Mouse (Mus musculus) MEL (cell line): ENCODE results near the gene Vipr2. TPM values are rescaled to one million over a fixed set of nuclear protein-coding genes. Genes with fewer than 3 reads are reported as not detected.

Experiments
- DNase-seq: peaks from one replicate; pipeline ENCODE4 v3.0.0; 2011; ENCODE audit warnings: low read depth, low spot score
- H3K27ac ChIP-seq: 2 replicates; pipeline ENCODE4 v1.5.1; 2012; ENCODE audit warnings: low read depth, mild to moderate bottlenecking, control low read depth, low read length, moderate library complexity; ENCODE audit not compliant: control insufficient read depth
- H3K27me3 ChIP-seq, 2 experiments: fragments of 150-350 bp in 1 of 2; sonication (generic) in 1 of 2; 2 replicates each; pipeline ENCODE4 v1.6.1; 2012; ENCODE audit warnings: low read length in 2 of 2, mild to moderate bottlenecking in 2 of 2, improper control_type of control experiment in 1 of 2, moderate library complexity in 1 of 2; ENCODE audit not compliant: insufficient read depth in 2 of 2, control insufficient read depth in 1 of 2
- H3K36me3 ChIP-seq, 2 experiments: 2 replicates each; pipeline ENCODE4 v1.6.1; 2012 to 2014; ENCODE audit warnings: low read length in 2 of 2, improper control_type of control experiment in 1 of 2, inconsistent platforms in 1 of 2, mild to moderate bottlenecking in 1 of 2; ENCODE audit not compliant: insufficient read depth in 2 of 2, control insufficient read depth in 1 of 2
- H3K4me1 ChIP-seq, 2 experiments: fragments of 150-350 bp in 1 of 2; sonication (generic) in 1 of 2; 2 replicates each; pipeline ENCODE4 v1.6.1; 2012; ENCODE audit warnings: low read length in 2 of 2, improper control_type of control experiment in 1 of 2, mild to moderate bottlenecking in 1 of 2; ENCODE audit not compliant: insufficient read depth in 2 of 2, control insufficient read depth in 1 of 2
- H3K4me3 ChIP-seq, 2 experiments: fragments of 150-350 bp in 1 of 2; sonication (generic) in 1 of 2; 2 replicates each; pipeline ENCODE4 v1.5.1; 2012; ENCODE audit warnings: low read depth in 2 of 2, low read length in 2 of 2, mild to moderate bottlenecking in 2 of 2, moderate library complexity in 2 of 2, control low read depth in 1 of 2, improper control_type of control experiment in 1 of 2; ENCODE audit not compliant: control insufficient read depth in 1 of 2, insufficient read depth in 1 of 2
- H3K79me2 ChIP-seq: 2 replicates; pipeline ENCODE4 v1.6.1; 2012; ENCODE audit warnings: mild to moderate bottlenecking, low read length, moderate library complexity; ENCODE audit not compliant: control insufficient read depth, poor library complexity, insufficient read depth
- H3K9ac ChIP-seq: 2 replicates; pipeline ENCODE4 v1.6.1; 2012; ENCODE audit warnings: low read depth, mild to moderate bottlenecking, control low read depth, low read length, moderate library complexity; ENCODE audit not compliant: control insufficient read depth, poor library complexity, severe bottlenecking
- H3K9me3 ChIP-seq: fragments of 150-350 bp; sonication (generic); replicated peaks from 2 replicates; pipeline ENCODE4 v1.6.1; 2012; ENCODE audit warnings: mild to moderate bottlenecking, low read length, improper control_type of control experiment, moderate library complexity; ENCODE audit not compliant: insufficient read depth
- CHD2 ChIP-seq: IDR thresholded peaks from 2 replicates; pipeline ENCODE4 v1.6.1; 2011; ENCODE audit warnings: low read length, improper control_type of control experiment
- CTCF ChIP-seq, 3 experiments: IDR thresholded peaks in 2 of 3; conservative IDR thresholded peaks in 1 of 3; 2 replicates each; pipeline ENCODE4 v1.5.1; 2011 to 2012; ENCODE audit warnings: low read length in 3 of 3, low read depth in 2 of 3, mild to moderate bottlenecking in 2 of 3, improper control_type of control experiment in 1 of 3, inconsistent platforms in 1 of 3, mixed read lengths in 1 of 3, moderate library complexity in 1 of 3; ENCODE audit not compliant: control insufficient read depth in 1 of 3, insufficient read depth in 1 of 3, poor library complexity in 1 of 3, severe bottlenecking in 1 of 3
- GABPA ChIP-seq: IDR thresholded peaks from 2 replicates; pipeline ENCODE4 v1.6.1; 2012; ENCODE audit warnings: low read depth, mild to moderate bottlenecking, inconsistent platforms, low read length, improper control_type of control experiment, moderate library complexity
- GATA1 ChIP-seq: IDR thresholded peaks from 2 replicates; pipeline ENCODE4 v1.6.1; 2011; ENCODE audit warnings: low read depth, low read length, improper control_type of control experiment
- HCFC1 ChIP-seq: IDR thresholded peaks from 2 replicates; pipeline ENCODE4 v1.6.1; 2012; ENCODE audit warnings: low read depth, mild to moderate bottlenecking, inconsistent platforms, low read length, improper control_type of control experiment, moderate library complexity
- MAFK ChIP-seq: IDR thresholded peaks from 2 replicates; pipeline ENCODE4 v1.6.1; 2011; ENCODE audit warnings: low read depth, mild to moderate bottlenecking, low read length, improper control_type of control experiment, borderline replicate concordance
- MAZ ChIP-seq: IDR thresholded peaks from 2 replicates; pipeline ENCODE4 v1.6.1; 2012; ENCODE audit warnings: low read depth, mild to moderate bottlenecking, inconsistent platforms, low read length, improper control_type of control experiment
- MYB ChIP-seq: IDR thresholded peaks from 2 replicates; pipeline ENCODE4 v1.6.1; 2011; ENCODE audit warnings: mild to moderate bottlenecking, low read depth, low read length, improper control_type of control experiment
- NELFE ChIP-seq: IDR thresholded peaks from 2 replicates; pipeline ENCODE4 v1.6.1; 2011; ENCODE audit warnings: low read depth, low read length, improper control_type of control experiment
- NRF1 ChIP-seq: IDR thresholded peaks from 2 replicates; pipeline ENCODE4 v1.6.1; 2014; ENCODE audit warnings: low read depth, mild to moderate bottlenecking, inconsistent platforms, low read length, improper control_type of control experiment, moderate library complexity; ENCODE audit not compliant: poor library complexity, insufficient read depth, severe bottlenecking
- POLR2A ChIP-seq, 2 experiments: IDR thresholded peaks; 2 replicates each; pipeline ENCODE4 v1.6.1; 2011 to 2012; ENCODE audit warnings: low read length in 2 of 2, mild to moderate bottlenecking in 2 of 2, control low read depth in 1 of 2, improper control_type of control experiment in 1 of 2, low read depth in 1 of 2, moderate library complexity in 1 of 2; ENCODE audit not compliant: control insufficient read depth in 1 of 2, insufficient read depth in 1 of 2, poor library complexity in 1 of 2
- POLR2AphosphoS5 ChIP-seq: IDR thresholded peaks from 2 replicates; pipeline ENCODE4 v1.6.1; 2012; ENCODE audit warnings: low read depth, borderline replicate concordance, mild to moderate bottlenecking, inconsistent platforms, low read length, moderate library complexity, mixed read lengths
- RAD21 ChIP-seq: IDR thresholded peaks from 2 replicates; pipeline ENCODE4 v1.6.1; 2011; ENCODE audit warnings: mild to moderate bottlenecking, low read depth, low read length, improper control_type of control experiment
- RCOR1 ChIP-seq: IDR thresholded peaks from 2 replicates; pipeline ENCODE4 v1.6.1; 2012; ENCODE audit warnings: low read depth, mild to moderate bottlenecking, inconsistent platforms, low read length, improper control_type of control experiment
- SIN3A ChIP-seq: IDR thresholded peaks from 2 replicates; pipeline ENCODE4 v1.6.1; 2012; ENCODE audit warnings: low read length, improper control_type of control experiment, inconsistent platforms
- TAL1 ChIP-seq: IDR thresholded peaks from 2 replicates; pipeline ENCODE4 v1.6.1; 2012; ENCODE audit warnings: mild to moderate bottlenecking, inconsistent platforms, low read length, moderate library complexity, mixed read lengths
- TBP ChIP-seq: IDR thresholded peaks from 2 replicates; pipeline ENCODE4 v1.8.0; 2011; ENCODE audit warnings: low read depth, low read length, improper control_type of control experiment
- TCF12 ChIP-seq: IDR thresholded peaks from 2 replicates; pipeline ENCODE4 v1.6.1; 2014; ENCODE audit warnings: low read depth, mild to moderate bottlenecking, inconsistent platforms, low read length, improper control_type of control experiment, moderate library complexity
- UBTF ChIP-seq: IDR thresholded peaks from 2 replicates; pipeline ENCODE4 v1.6.1; 2012; ENCODE audit warnings: low read depth, mild to moderate bottlenecking, inconsistent platforms, low read length, improper control_type of control experiment, moderate library complexity, borderline replicate concordance; ENCODE audit not compliant: insufficient read depth
- USF1 ChIP-seq: IDR thresholded peaks from 2 replicates; pipeline ENCODE4 v1.6.1; 2014; ENCODE audit warnings: low read depth, mild to moderate bottlenecking, inconsistent platforms, low read length, improper control_type of control experiment, moderate library complexity
- ZC3H11A ChIP-seq: IDR thresholded peaks from 2 replicates; pipeline ENCODE4 v1.6.1; 2012; ENCODE audit warnings: low read depth, mild to moderate bottlenecking, inconsistent platforms, low read length, improper control_type of control experiment
- ZKSCAN1 ChIP-seq: IDR thresholded peaks from 2 replicates; pipeline ENCODE4 v1.6.1; 2012; ENCODE audit warnings: low read depth, mild to moderate bottlenecking, inconsistent platforms, low read length, improper control_type of control experiment, moderate library complexity
- ZMIZ1 ChIP-seq: IDR thresholded peaks from 2 replicates; pipeline ENCODE4 v1.6.1; 2012; ENCODE audit warnings: low read depth, mild to moderate bottlenecking, inconsistent platforms, low read length, improper control_type of control experiment, moderate library complexity
- polyA plus RNA-seq, 2 experiments: library from polyadenylated mRNA; stranded (reverse) in 1 of 2; unstranded in 1 of 2; fragments of >175 nt in 1 of 2; fragments of >200 nt in 1 of 2; gene quantifications; 2 replicates each; pipeline versions ENCODE4 v1.2.1 to v1.2.4; 2012; ENCODE audit warnings: low replicate concordance in 2 of 2, low read depth in 1 of 2; ENCODE audit not compliant: insufficient read length in 2 of 2, insufficient read depth in 1 of 2, missing spikeins in 1 of 2
- total RNA-seq: library from RNA; depleted of rRNA; stranded (reverse); fragments of 300-350 nt; gene quantifications from 2 replicates; pipeline ENCODE4 v1.2.3, GENCODE M21; 2012

The Vipr2 gene
- total and polyA plus RNA-seq, 3 experiments, result not detected

GRCm38 (mm10) chr12:116119001-116119400 is 41.5 kb downstream of the Vipr2 start:
- no peaks in the 10 kb centered on the region for H3K9me3 ChIP-seq
- H3K36me3 ChIP-seq, result no peaks in the 10 kb centered on the region
- no peak overlapping the region for H3K9ac ChIP-seq
- no peak for DNase-seq
- H3K4me1 ChIP-seq, result no peaks in the 10 kb centered on the region
- no peak overlapping the region for H3K4me3 ChIP-seq
- no peak for TF ChIP-seq SIN3A
- TF ChIP-seq GATA1, result no peak
- no peak for TF ChIP-seq TCF12
- no peak for TF ChIP-seq POLR2A (IDR thresholded peaks at IDR 0.05; ENCODE audit: control insufficient read depth in 1 of 2, insufficient read depth in 1 of 2, low read depth in 1 of 2, low read length in 2 of 2, poor library complexity in 1 of 2)
- no peak for TF ChIP-seq USF1
- TF ChIP-seq UBTF, result no peak
- TF ChIP-seq TAL1, result no peak
- no peak overlapping the region for H3K27ac ChIP-seq
- H3K27me3 ChIP-seq, result no peaks in the 10 kb centered on the region
- no peaks in the 10 kb centered on the region for H3K79me2 ChIP-seq

DNA sequence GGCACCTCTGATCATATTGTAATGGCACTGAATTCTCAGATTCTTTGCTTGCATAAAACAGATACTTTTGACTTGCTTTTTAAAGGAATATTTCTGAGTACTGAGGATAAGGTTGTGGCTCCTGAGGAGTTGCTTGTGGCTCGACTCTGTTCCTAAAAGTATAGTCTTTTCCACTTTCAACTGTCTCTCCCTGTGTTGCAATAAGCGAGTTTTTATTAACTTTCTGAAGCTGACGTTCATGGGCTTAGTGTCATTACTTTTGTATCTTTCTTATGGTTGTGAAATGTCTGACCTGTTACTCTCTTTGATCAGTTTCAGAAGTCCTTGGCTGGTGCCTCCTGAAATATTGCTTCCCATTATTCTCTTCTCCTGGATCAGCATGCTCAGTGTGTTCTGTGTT is 46.3 kb downstream of the Vipr2 start:
- Histone ChIP-seq H3K4me1 (no peaks in the 10 kb centered on the region), H3K9me3 (no peaks in the 10 kb centered on the region), H3K4me3 (no peak overlapping the region), H3K79me2 (no peaks in the 10 kb centered on the region), H3K27ac (no peak overlapping the region), H3K27me3 (no peaks in the 10 kb centered on the region), H3K36me3 (no peaks in the 10 kb centered on the region), H3K9ac (no peak overlapping the region)
- no peak for DNase-seq
- no peak for TF ChIP-seq CTCF (IDR thresholded peaks at IDR 0.05 in 2 of 3, conservative IDR thresholded peaks at IDR 0.05 in 1 of 3; ENCODE audit: control insufficient read depth in 1 of 3, insufficient read depth in 1 of 3, low read depth in 2 of 3, low read length in 3 of 3, poor library complexity in 1 of 3, severe bottlenecking in 1 of 3)
- no peak for TF ChIP-seq NRF1
- no peak for TF ChIP-seq ZMIZ1
- TF ChIP-seq POLR2A (IDR thresholded peaks at IDR 0.05; ENCODE audit: control insufficient read depth in 1 of 2, insufficient read depth in 1 of 2, low read depth in 1 of 2, low read length in 2 of 2, poor library complexity in 1 of 2), result no peak
- TF ChIP-seq ZC3H11A, result no peak
- no peak for TF ChIP-seq CHD2
- TF ChIP-seq MAFK, result no peak
- TF ChIP-seq TBP, result no peak
- TF ChIP-seq RAD21, result no peak
- no peak for TF ChIP-seq ZKSCAN1
- no peak for TF ChIP-seq HCFC1

DNA sequence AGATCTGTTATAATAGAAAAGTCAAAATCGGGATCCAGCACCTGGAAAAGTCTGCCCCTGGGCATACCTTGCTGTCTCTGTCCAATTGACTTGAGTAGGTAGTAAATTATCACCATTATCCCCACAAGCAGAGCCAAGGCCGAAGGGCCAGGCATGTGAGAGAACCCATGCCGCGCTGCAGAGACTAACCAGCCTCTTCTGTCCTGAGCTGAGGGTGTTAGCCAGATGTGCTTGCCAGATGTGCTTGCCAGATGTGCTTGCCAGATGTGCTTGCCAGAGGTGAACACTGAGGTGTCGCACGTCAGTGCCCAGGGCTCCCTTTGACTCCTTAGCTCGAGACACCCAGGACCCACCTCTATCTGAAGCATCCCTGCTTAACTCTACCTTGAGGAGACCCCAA is 53.4 kb downstream of the Vipr2 start:
- no peak overlapping the region for H3K4me3 ChIP-seq
- H3K4me1 ChIP-seq, result no peaks in the 10 kb centered on the region
- H3K27me3 ChIP-seq, result peaks cover 0 to 1% of the 10 kb centered on the region in 2 experiments; a peak in 3 of 4 replicates
- TF ChIP-seq ZKSCAN1, result no peak
- no peak for TF ChIP-seq POLR2AphosphoS5
- no peak for TF ChIP-seq GATA1
- no peak for TF ChIP-seq MYB
- TF ChIP-seq GABPA, result no peak
- no peak for TF ChIP-seq MAZ
- no peak for TF ChIP-seq NELFE
- TF ChIP-seq RCOR1, result no peak
- no peak for TF ChIP-seq ZMIZ1
- no peak for TF ChIP-seq SIN3A
- no peak for TF ChIP-seq CTCF (IDR thresholded peaks at IDR 0.05 in 2 of 3, conservative IDR thresholded peaks at IDR 0.05 in 1 of 3; ENCODE audit: control insufficient read depth in 1 of 3, insufficient read depth in 1 of 3, low read depth in 2 of 3, low read length in 3 of 3, poor library complexity in 1 of 3, severe bottlenecking in 1 of 3)
- H3K27ac ChIP-seq, result no peak overlapping the region
- no peaks in the 10 kb centered on the region for H3K36me3 ChIP-seq
- no peaks in the 10 kb centered on the region for H3K9me3 ChIP-seq
- no peak for DNase-seq
- H3K9ac ChIP-seq, result no peak overlapping the region
- no peaks in the 10 kb centered on the region for H3K79me2 ChIP-seq
